Mouse (Mus musculus) kidney, postnatal 0 days (tissue): ENCODE measurements around the gene Tas1r1. TPM values are rescaled to one million over a fixed set of nuclear protein-coding genes. Genes with fewer than 3 reads are reported as not detected.

Experiments
- ATAC-seq: fragments of 200-750 bp; cut with Nextera tagmentation; replicated peaks from 2 replicates; pipeline ENCODE4 v1.8.0; 2017; ENCODE audit warnings: low read depth, moderate number of reproducible peaks, moderate TSS enrichment, moderate library complexity; ENCODE audit not compliant: low FRiP score
- DNase-seq: peaks from one replicate; pipeline ENCODE4 v3.0.0-alpha.2; 2016; ENCODE audit warnings: low spot score
- H3K27ac ChIP-seq: fragments of 300-500 bp; sonication (generic); 2 replicates; pipeline ENCODE4 v1.5.1; 2014; ENCODE audit warnings: mild to moderate bottlenecking
- H3K27me3 ChIP-seq: fragments of 300-500 bp; sonication (generic); 2 replicates; pipeline ENCODE4 v1.6.1; 2014; ENCODE audit warnings: low read length, mixed read lengths; ENCODE audit not compliant: insufficient read depth
- H3K36me3 ChIP-seq: fragments of 300-500 bp; sonication (generic); 2 replicates; pipeline ENCODE4 v1.6.1; 2014; ENCODE audit warnings: low read length, mixed read lengths; ENCODE audit not compliant: insufficient read depth
- H3K4me1 ChIP-seq: fragments of 300-500 bp; sonication (generic); replicated peaks from 2 replicates; pipeline ENCODE4 v1.6.1; 2014; ENCODE audit warnings: antibody characterized with exemption, low read length, mixed read lengths; ENCODE audit not compliant: insufficient read depth
- H3K4me2 ChIP-seq: fragments of 300-500 bp; sonication (generic); 2 replicates; pipeline ENCODE4 v1.6.1; 2014; ENCODE audit warnings: mild to moderate bottlenecking, low read length, moderate library complexity, mixed read lengths
- H3K4me3 ChIP-seq: fragments of 300-500 bp; sonication (generic); replicated peaks from 2 replicates; pipeline ENCODE4 v1.5.1; 2014; ENCODE audit warnings: low read depth, low read length
- H3K9ac ChIP-seq: fragments of 300-500 bp; sonication (generic); 2 replicates; pipeline ENCODE4 v1.6.1; 2014; ENCODE audit warnings: low read depth, low read length
- H3K9me3 ChIP-seq: fragments of 300-500 bp; sonication (generic); replicated peaks from 2 replicates; pipeline ENCODE4 v1.6.1; 2016; ENCODE audit warnings: low read length, inconsistent platforms, mixed read lengths
- CTCF ChIP-seq: IDR thresholded peaks from 2 replicates; pipeline ENCODE4 v1.5.1; 2016; ENCODE audit warnings: antibody characterized with exemption, low read depth, mild to moderate bottlenecking, moderate library complexity
- WGBS: fragments of 180-500 bp; shearing (Covaris S2); extraction: QIAGEN DNeasy Blood & Tissue Kit; methylation state at CpG from one replicate; pipeline ENCODE4 v1.1.7; 2014; 5-methylcytosine and 5-hydroxymethylcytosine counted together
- polyA plus RNA-seq: library from polyadenylated mRNA; unstranded; fragments of >200 nt; fragmentation: Nextera tagmentation; extraction: Ambion mirVana; gene quantifications from 2 replicates; pipeline ENCODE4 v1.2.1, GENCODE M21; 2015

The Tas1r1 gene
- polyA plus RNA-seq, 1 experiment from 2014 or later, result 0.39 TPM

DNA sequence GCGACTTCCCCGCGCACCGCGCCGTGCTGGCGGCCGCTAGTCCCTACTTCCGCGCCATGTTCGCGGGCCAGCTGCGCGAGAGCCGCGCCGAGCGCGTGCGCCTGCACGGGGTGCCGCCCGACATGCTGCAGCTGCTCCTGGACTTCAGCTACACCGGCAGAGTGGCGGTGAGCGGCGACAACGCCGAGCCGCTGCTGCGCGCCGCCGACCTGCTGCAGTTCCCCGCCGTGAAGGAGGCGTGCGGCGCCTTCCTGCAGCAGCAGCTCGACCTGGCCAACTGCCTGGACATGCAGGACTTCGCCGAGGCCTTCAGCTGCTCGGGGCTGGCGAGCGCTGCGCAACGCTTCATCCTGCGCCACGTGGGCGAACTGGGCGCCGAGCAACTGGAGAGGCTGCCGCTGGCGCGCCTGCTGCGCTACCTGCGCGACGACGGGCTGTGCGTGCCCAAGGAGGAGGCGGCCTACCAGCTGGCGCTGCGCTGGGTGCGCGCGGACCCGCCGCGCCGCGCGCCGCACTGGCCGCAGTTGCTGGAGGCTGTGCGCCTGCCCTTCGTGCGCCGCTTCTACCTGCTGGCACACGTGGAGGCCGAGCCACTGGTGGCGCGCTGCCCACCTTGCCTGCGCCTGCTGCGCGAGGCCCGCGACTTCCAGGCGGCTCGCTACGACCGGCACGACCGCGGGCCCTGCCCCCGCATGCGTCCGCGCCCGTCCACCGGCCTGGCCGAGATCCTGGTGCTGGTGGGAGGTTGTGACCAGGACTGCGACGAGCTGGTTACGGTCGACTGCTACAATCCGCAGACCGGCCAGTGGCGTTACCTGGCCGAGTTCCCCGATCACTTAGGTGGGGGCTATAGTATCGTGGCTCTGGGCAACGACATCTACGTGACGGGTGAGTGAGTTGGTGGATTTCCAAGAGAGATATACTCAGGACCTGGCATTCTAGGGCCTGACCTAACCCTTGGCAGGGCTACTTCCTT, 29.0 kb downstream of the Tas1r1 start:
- Histone ChIP-seq H3K27ac (peak overlapping the region; percentile 93), H3K4me1 (peaks cover 29% of the 10 kb centered on the region), H3K4me3 (peak overlapping the region; percentile 67), H3K36me3 (peaks cover 15% of the 10 kb centered on the region; the same call in 1 of the 2 replicates), H3K4me2 (peak overlapping the region; percentile 100), H3K9ac (peak overlapping the region; percentile 64), H3K9me3 (no peaks in the 10 kb centered on the region), H3K27me3 (no peaks in the 10 kb centered on the region)
- WGBS, result under 1% methylated on average over 100 of the region's 115 CpGs
- no peak for TF ChIP-seq CTCF
- DNase-seq, result peak; percentile 66
- ATAC-seq, result peak; percentile 37

DNA sequence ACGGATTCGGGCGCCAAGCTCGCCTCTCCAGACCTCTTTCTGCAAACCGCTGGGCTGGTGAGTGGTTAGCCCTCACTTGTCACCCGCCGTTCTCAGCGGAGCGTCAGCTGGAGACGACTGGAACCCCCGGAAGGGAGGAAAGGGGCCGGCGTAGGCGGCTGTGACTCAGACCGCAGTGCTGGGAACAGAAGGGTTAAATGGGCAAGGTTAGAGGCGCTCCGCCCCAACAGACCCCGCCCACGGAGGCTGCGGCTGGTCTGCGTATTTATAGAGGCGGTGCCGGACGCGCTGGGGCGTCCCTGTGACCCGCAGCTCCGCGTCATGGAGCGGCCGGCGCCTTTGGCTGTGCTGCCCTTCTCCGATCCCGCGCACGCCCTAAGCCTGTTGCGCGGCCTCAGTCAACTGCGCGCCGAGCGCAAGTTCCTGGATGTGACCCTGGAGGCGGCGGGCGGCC, 29.7 kb downstream of the Tas1r1 start, which contains the start of gene Klhl21:
Gene Klhl21 (plus strand): TSS at position 182 of the 454 bp plus-strand sequence.
- Histone ChIP-seq H3K4me3 (peak within 1 kb of the TSS; percentile 67), H3K27ac (peak within 1 kb of the TSS; percentile 93), H3K9ac (peak within 1 kb of the TSS; percentile 64), H3K36me3 (peaks cover 8% of the 10 kb centered on the region; the same call in 1 of the 2 replicates), H3K9me3 (no peaks in the 10 kb centered on the region), H3K4me1 (peaks cover 29% of the 10 kb centered on the region), H3K4me2 (peak within 1 kb of the TSS; percentile 100), H3K27me3 (no peaks in the 10 kb centered on the region)
- under 1% methylated on average over 29 of the region's 45 CpGs for WGBS
- no peak for TF ChIP-seq CTCF
- DNase-seq (peak; percentile 97), ATAC-seq (peak; percentile 86)

- peak overlapping the region; percentile 100 for H3K4me2 ChIP-seq
- under 1% methylated on average over 14 of the region's 14 CpGs for WGBS
- no peaks in the 10 kb centered on the region for H3K27me3 ChIP-seq
- peaks cover 29% of the 10 kb centered on the region for H3K4me1 ChIP-seq
- TF ChIP-seq CTCF, result no peak
- peak overlapping the region; percentile 64 for H3K9ac ChIP-seq
- DNase-seq (peak; percentile 52), ATAC-seq (no peak)
- peak overlapping the region; percentile 93 for H3K27ac ChIP-seq
- no peaks in the 10 kb centered on the region for H3K9me3 ChIP-seq
- H3K36me3 ChIP-seq, result peaks cover 3% of the 10 kb centered on the region; the same call in 1 of the 2 replicates
- peak overlapping the region; percentile 67 for H3K4me3 ChIP-seq
Observed at GRCm38 (mm10) chr4:152008148-152008500, 30.2 kb downstream of the Tas1r1 start.

DNA sequence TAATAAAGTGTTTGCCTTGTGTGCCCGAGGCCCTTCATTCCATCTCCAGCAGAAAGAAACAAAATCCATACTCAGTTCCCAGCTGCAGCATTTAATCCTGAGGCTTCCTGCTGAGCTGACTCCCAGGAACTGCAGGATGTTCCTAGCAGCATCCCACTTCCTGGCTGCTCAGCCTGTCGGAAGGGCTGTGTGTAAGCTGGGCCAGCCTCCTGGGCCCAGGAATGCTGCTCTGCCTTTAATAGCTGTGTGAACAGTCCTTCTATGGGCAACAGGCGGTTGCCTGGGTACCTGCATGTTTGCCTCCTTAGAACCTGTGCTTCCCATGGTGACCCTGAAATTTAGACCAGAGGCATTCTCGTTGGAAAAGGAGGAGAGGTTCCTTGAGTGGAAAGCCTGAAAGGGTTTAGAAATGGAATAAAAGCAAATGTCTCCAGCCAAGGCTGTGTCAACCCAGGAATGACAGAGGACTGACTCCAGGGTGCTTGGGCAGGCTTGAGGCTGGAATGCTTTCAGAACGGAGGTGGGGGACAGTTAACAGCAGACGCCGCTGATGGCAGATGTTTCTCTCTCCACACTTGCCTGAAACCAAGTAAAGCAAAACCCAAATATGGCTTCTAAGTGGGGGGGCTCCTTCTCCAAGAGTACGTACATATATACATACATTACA, 30.8 kb downstream of the Tas1r1 start:
- peak; percentile 68 for DNase-seq
- H3K27ac ChIP-seq, result peak overlapping the region; percentile 93
- ATAC-seq, result no peak; the same call in 1 of the 2 replicates
- WGBS, result 7% methylated on average over 8 of the region's 8 CpGs
- peaks cover 29% of the 10 kb centered on the region for H3K4me1 ChIP-seq
- peak overlapping the region; percentile 100 for H3K4me2 ChIP-seq
- peak overlapping the region; percentile 32; the same call in 1 of the 2 replicates for H3K9ac ChIP-seq
- no peaks in the 10 kb centered on the region for H3K27me3 ChIP-seq
- H3K4me3 ChIP-seq, result peak overlapping the region; percentile 67
- H3K9me3 ChIP-seq, result no peaks in the 10 kb centered on the region
- H3K36me3 ChIP-seq, result 0 out of 2 replicates have a peak, but pooled peaks cover 3% of the 10 kb centered on the region
- no peak for TF ChIP-seq CTCF

GRCm38 (mm10) chr4:152006812-152007211, 31.6 kb downstream of the Tas1r1 start:
- Histone ChIP-seq H3K36me3 (no peaks in the 10 kb centered on the region), H3K4me1 (peaks cover 29% of the 10 kb centered on the region), H3K4me3 (no peak overlapping the region), H3K9me3 (no peaks in the 10 kb centered on the region), H3K27ac (peak overlapping the region; percentile 93), H3K27me3 (no peaks in the 10 kb centered on the region), H3K9ac (no peak overlapping the region), H3K4me2 (no peak overlapping the region)
- DNase-seq, result no peak
- ATAC-seq, result no peak
- no peak for TF ChIP-seq CTCF
- 58% methylated on average over 3 of the region's 3 CpGs for WGBS

GRCm38 (mm10) chr4:152006137-152006536, 32.2 kb downstream of the Tas1r1 start:
- Histone ChIP-seq H3K4me1 (peaks cover 29% of the 10 kb centered on the region), H3K27me3 (no peaks in the 10 kb centered on the region), H3K4me2 (no peak overlapping the region), H3K27ac (no peak overlapping the region), H3K9me3 (no peaks in the 10 kb centered on the region), H3K9ac (no peak overlapping the region), H3K36me3 (no peaks in the 10 kb centered on the region), H3K4me3 (no peak overlapping the region)
- peak; percentile 54 for TF ChIP-seq CTCF
- 78% methylated on average over 6 of the region's 6 CpGs for WGBS
- ATAC-seq (no peak), DNase-seq (no peak)
